Mouse (Mus musculus): ENCODE results near the gene Elavl1. TPM values are rescaled to one million over a fixed set of nuclear protein-coding genes. Genes with fewer than 3 reads are reported as not detected.
A peak's percentile ranks its signal among the peaks of the same experiment; 100 is the strongest.

Gene Elavl1
- polyA plus RNA-seq, 1 experiment from 2014 or later = 162 TPM

DNA sequence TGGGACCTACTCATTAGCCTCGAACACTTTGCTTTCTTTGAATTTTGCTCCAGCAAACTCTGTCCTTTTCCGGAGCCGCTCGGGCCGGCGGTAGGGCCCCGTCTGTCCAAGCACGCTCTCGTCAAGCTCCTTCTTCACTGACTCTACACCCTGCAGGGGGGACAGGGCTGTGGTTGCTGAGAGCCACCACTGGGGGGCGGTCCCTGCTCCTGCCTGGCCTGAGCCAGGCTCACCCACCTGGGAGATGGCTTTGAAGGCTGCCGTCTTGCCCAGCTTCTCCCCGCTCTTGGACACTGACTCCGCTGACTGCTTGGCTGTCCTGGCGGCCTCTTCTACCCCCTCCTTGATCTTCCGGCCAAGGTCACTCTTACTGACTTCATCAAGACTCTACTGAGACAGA, 57.6 kb downstream of the Elavl1 start:
- Histone ChIP-seq H3K27ac (no peak overlapping the region), H3K9me3 (replicated peaks; ENCODE audit: low read length) (no peaks in the 10 kb centered on the region), H3K4me3 (replicated peaks; ENCODE audit: low read depth, low read length) (no peak overlapping the region), H3K4me2 (ENCODE audit: low read length) (no peak overlapping the region), H3K4me1 (replicated peaks; ENCODE audit: insufficient read depth, low read length) (no peaks in the 10 kb centered on the region), H3K27me3 (ENCODE audit: insufficient read depth, low read length) (no peaks in the 10 kb centered on the region), H3K36me3 (ENCODE audit: insufficient read depth, low read length) (peaks cover 64% of the 10 kb centered on the region), H3K9ac (ENCODE audit: low read depth, low read length) (no peak overlapping the region)
- peak; percentile 60 for TF ChIP-seq CTCF (IDR thresholded peaks at IDR 0.05; ENCODE audit: low read depth)
- peak; percentile 83 for ATAC-seq (replicated peaks; ENCODE audit: low FRiP score, low read depth)
- WGBS = 77% methylated on average over 15 of the region's 15 CpGs
- no peak for DNase-seq (ENCODE audit: low spot score)

- Histone ChIP-seq H3K4me3 (replicated peaks; ENCODE audit: low read depth, low read length) (no peak overlapping the region), H3K9ac (ENCODE audit: low read depth, low read length) (no peak overlapping the region), H3K36me3 (ENCODE audit: insufficient read depth, low read length) (peaks cover 73% of the 10 kb centered on the region), H3K27me3 (ENCODE audit: insufficient read depth, low read length) (no peaks in the 10 kb centered on the region), H3K4me1 (replicated peaks; ENCODE audit: insufficient read depth, low read length) (no peaks in the 10 kb centered on the region), H3K9me3 (replicated peaks; ENCODE audit: low read length) (no peaks in the 10 kb centered on the region), H3K27ac (no peak overlapping the region), H3K4me2 (ENCODE audit: low read length) (no peak overlapping the region)
- TF ChIP-seq CTCF (IDR thresholded peaks at IDR 0.05; ENCODE audit: low read depth) = no peak
- ATAC-seq (replicated peaks; ENCODE audit: low FRiP score, low read depth) = no peak
- DNase-seq (ENCODE audit: low spot score) = no peak
- 89% methylated on average over 15 of the region's 15 CpGs for WGBS
Observed at GRCm38 (mm10) chr8:4265160-4265914, 59.9 kb downstream of the Elavl1 start.

DNA sequence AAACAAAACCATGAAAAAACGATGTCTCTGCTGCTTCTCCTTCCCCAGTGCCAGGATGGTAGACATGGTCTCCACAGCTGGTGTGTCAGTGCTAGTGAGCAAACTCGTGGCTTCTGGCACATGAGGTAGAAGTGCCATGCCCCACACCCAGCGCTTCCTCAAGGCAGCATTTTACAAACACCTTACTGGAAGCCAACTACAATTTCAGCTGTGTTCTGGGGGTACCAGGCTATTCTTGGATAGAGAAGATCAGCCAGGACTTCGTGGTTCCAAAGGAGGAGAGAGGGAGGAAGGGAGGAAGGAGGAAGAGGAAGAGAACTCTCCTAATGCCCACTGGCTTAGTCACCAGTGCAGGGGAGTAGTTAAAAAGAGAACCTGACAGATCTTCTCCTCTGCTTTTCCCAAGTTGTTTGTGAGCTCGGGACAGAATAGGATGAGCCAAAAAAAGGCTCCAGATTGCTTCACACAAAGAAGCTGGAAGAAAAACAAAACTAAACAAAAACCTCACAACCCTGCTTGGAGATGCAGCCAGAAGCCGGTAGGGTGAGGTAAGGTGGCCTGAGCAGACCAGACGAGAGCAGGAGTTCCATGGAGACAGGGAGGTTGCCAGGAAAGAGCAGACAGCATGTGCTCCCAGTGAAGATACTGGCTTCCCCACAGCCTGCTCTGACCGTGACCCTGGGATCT, 62.0 kb downstream of the Elavl1 start:
- Histone ChIP-seq H3K9ac (ENCODE audit: low read depth, low read length) (no peak overlapping the region), H3K4me2 (ENCODE audit: low read length) (no peak overlapping the region), H3K4me3 (replicated peaks; ENCODE audit: low read depth, low read length) (no peak overlapping the region), H3K27me3 (ENCODE audit: insufficient read depth, low read length) (no peaks in the 10 kb centered on the region), H3K36me3 (ENCODE audit: insufficient read depth, low read length) (peaks cover 60% of the 10 kb centered on the region; the same call in 1 of the 2 replicates), H3K4me1 (replicated peaks; ENCODE audit: insufficient read depth, low read length) (0 out of 2 replicates have a peak, but pooled peaks cover 4% of the 10 kb centered on the region), H3K9me3 (replicated peaks; ENCODE audit: low read length) (no peaks in the 10 kb centered on the region), H3K27ac (no peak overlapping the region)
- TF ChIP-seq CTCF (IDR thresholded peaks at IDR 0.05; ENCODE audit: low read depth) = no peak
- no peak for DNase-seq (ENCODE audit: low spot score)
- no peak for ATAC-seq (replicated peaks; ENCODE audit: low FRiP score, low read depth)
- WGBS = 84% methylated on average over 8 of the region's 8 CpGs

DNA sequence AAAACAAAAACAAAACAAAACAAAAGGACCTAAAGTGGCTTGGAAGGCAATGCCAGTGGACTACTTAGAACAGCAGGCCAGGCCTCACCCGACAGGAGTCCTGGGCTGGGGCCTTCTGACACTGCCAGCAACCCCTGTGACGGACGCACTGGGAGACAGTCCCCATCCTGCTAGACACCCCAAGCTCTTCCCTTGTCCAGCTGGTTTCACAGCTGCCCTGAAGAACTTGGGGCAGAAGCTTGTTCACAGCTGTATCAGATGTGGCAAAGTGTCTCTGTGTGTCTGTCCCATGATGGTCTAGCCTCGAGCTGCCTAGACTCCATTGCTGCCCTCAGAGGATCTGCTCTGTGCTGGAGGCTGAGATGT, 65.4 kb downstream of the Elavl1 start:
- 76% methylated on average over 4 of the region's 4 CpGs for WGBS
- Histone ChIP-seq H3K4me3 (replicated peaks; ENCODE audit: low read depth, low read length) (no peak overlapping the region), H3K27me3 (ENCODE audit: insufficient read depth, low read length) (no peaks in the 10 kb centered on the region), H3K36me3 (ENCODE audit: insufficient read depth, low read length) (peaks cover 36% of the 10 kb centered on the region), H3K4me2 (ENCODE audit: low read length) (no peak overlapping the region), H3K9ac (ENCODE audit: low read depth, low read length) (0 out of 2 replicates have a peak overlapping the region, but pooled peaks have one; percentile 2), H3K4me1 (replicated peaks; ENCODE audit: insufficient read depth, low read length) (0 out of 2 replicates have a peak, but pooled peaks cover 4% of the 10 kb centered on the region), H3K9me3 (replicated peaks; ENCODE audit: low read length) (no peaks in the 10 kb centered on the region), H3K27ac (no peak overlapping the region)
- TF ChIP-seq CTCF (IDR thresholded peaks at IDR 0.05; ENCODE audit: low read depth) = no peak
- ATAC-seq (replicated peaks; ENCODE audit: low FRiP score, low read depth) = no peak
- DNase-seq (ENCODE audit: low spot score) = no peak

- ATAC-seq (replicated peaks; ENCODE audit: low FRiP score, low read depth) (peak; percentile 92), DNase-seq (ENCODE audit: low spot score) (peak; percentile 95)
- Histone ChIP-seq H3K9ac (ENCODE audit: low read depth, low read length) (peak within 1 kb of the TSS; percentile 74), H3K36me3 (ENCODE audit: insufficient read depth, low read length) (peaks cover 35% of the 10 kb centered on the region), H3K4me2 (ENCODE audit: low read length) (peak within 1 kb of the TSS; percentile 75), H3K4me1 (replicated peaks; ENCODE audit: insufficient read depth, low read length) (peaks cover 5% of the 10 kb centered on the region; the same call in 1 of the 2 replicates), H3K27ac (peak within 1 kb of the TSS; percentile 47; the same call in 1 of the 2 replicates), H3K27me3 (ENCODE audit: insufficient read depth, low read length) (no peaks in the 10 kb centered on the region), H3K4me3 (replicated peaks; ENCODE audit: low read depth, low read length) (peak within 1 kb of the TSS; percentile 72), H3K9me3 (replicated peaks; ENCODE audit: low read length) (no peaks in the 10 kb centered on the region)
- 5% methylated on average over 32 of the region's 33 CpGs for WGBS
- 0 out of 2 replicates have a peak, but pooled peaks have one; percentile 4 for TF ChIP-seq CTCF (IDR thresholded peaks at IDR 0.05; ENCODE audit: low read depth)
Observed at GRCm38 (mm10) chr8:4259125-4259804, 65.9 kb downstream of the Elavl1 start, which contains the start of gene Ctxn1. Ctxn1 (minus strand) TSS chr8:4259274.

- Histone ChIP-seq H3K9me3 (replicated peaks; ENCODE audit: low read length) (no peaks in the 10 kb centered on the region), H3K4me3 (replicated peaks; ENCODE audit: low read depth, low read length) (peak overlapping the region; percentile 72), H3K9ac (ENCODE audit: low read depth, low read length) (peak overlapping the region; percentile 74), H3K27ac (peak overlapping the region; percentile 47; the same call in 1 of the 2 replicates), H3K27me3 (ENCODE audit: insufficient read depth, low read length) (no peaks in the 10 kb centered on the region), H3K4me2 (ENCODE audit: low read length) (peak overlapping the region; percentile 75), H3K4me1 (replicated peaks; ENCODE audit: insufficient read depth, low read length) (peaks cover 7% of the 10 kb centered on the region; the same call in 1 of the 2 replicates), H3K36me3 (ENCODE audit: insufficient read depth, low read length) (peaks cover 34% of the 10 kb centered on the region)
- no peak for TF ChIP-seq CTCF (IDR thresholded peaks at IDR 0.05; ENCODE audit: low read depth)
- WGBS = 1% methylated on average over 32 of the region's 32 CpGs
- DNase-seq (ENCODE audit: low spot score) = no peak
- peak; percentile 71 for ATAC-seq (replicated peaks; ENCODE audit: low FRiP score, low read depth)
Observed at GRCm38 (mm10) chr8:4258678-4259077, 66.5 kb downstream of the Elavl1 start.
